Comparison of ENCODE assay signal across 11 mouse cellular contexts in genomic region chr5:18414892-18415291, GRCm38 (mm10).
"Had no signal": no experiment of that assay in that cellular context is flagged by ENCODE, and none has a peak within 500 bp of the region (broad histone marks: within the 10 kb centered on the region; RNA-seq: fewer than 3 reads in every experiment).

No protein-coding gene starts in this region.

- DNase-seq: kidney, adult 8-10 months; kidney, postnatal 25 days; liver, embryonic 13.5 days; liver, postnatal 0 days had no signal

- H3K27me3 ChIP-seq: limb, embryonic 15.5 days; liver, embryonic 13.5 days; lung, embryonic 15.5 days; midbrain, embryonic 13.5 days; neural tube, embryonic 15.5 days had no signal

- ATAC-seq: intestine, postnatal 0 days; liver, postnatal 0 days; midbrain, embryonic 13.5 days had no signal

- H3K36me3 ChIP-seq: limb, embryonic 15.5 days; liver, embryonic 13.5 days; lung, embryonic 15.5 days; midbrain, embryonic 13.5 days; neural tube, embryonic 15.5 days had no signal

- H3K4me1 ChIP-seq: limb, embryonic 15.5 days; liver, embryonic 13.5 days; lung, embryonic 15.5 days; midbrain, embryonic 13.5 days; neural tube, embryonic 15.5 days had no signal

- H3K9ac ChIP-seq: limb, embryonic 15.5 days; liver, embryonic 13.5 days; liver, postnatal 0 days; lung, embryonic 15.5 days; midbrain, embryonic 13.5 days; neural tube, embryonic 15.5 days had no signal

- H3K4me2 ChIP-seq: limb, embryonic 15.5 days; liver, embryonic 13.5 days; lung, embryonic 15.5 days; midbrain, embryonic 13.5 days; neural tube, embryonic 15.5 days had no signal

- H3K27ac ChIP-seq: left cerebral cortex, adult 2 months; limb, embryonic 15.5 days; liver, embryonic 13.5 days; lung, embryonic 15.5 days; midbrain, embryonic 13.5 days; neural tube, embryonic 15.5 days had no signal

- H3K9me3 ChIP-seq: limb, embryonic 15.5 days; liver, embryonic 13.5 days; lung, embryonic 15.5 days; midbrain, embryonic 13.5 days; neural tube, embryonic 15.5 days had no signal

- H3K4me3 ChIP-seq: left cerebral cortex, adult 2 months; limb, embryonic 15.5 days; liver, embryonic 13.5 days; lung, embryonic 15.5 days; midbrain, embryonic 13.5 days; myocyte; neural tube, embryonic 15.5 days had no signal
